Mouse (Mus musculus): ENCODE data around the gene Nol6.

Nol6 gene

DNA sequence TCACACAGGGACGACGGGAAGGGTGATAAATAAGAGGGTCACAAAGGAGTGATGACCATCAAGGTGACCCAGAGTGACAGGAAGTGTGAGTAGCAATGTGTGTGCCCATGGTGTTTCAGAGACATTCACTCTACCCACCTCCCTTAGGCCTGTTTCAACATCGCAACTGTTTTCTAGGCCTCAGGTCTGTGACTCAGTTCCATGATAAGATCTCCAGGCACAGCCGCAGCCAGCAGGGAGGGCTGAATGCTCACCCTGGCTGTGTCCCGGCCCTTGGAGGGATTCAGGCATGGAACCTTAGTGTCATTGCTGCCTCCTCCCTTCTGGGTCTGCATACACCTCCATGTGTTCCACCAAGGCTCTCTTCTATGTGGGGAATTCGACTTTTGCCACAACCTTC lies 45.5 kb downstream of the Nol6 start:
- no peak for DNase-seq

- DNase-seq: no peak
Measured at GRCm38 (mm10) chr4:41074461-41074860, 49.8 kb downstream of the Nol6 start.

- no peak for DNase-seq
Measured at GRCm38 (mm10) chr4:41073008-41073817, 51.0 kb downstream of the Nol6 start.

DNA sequence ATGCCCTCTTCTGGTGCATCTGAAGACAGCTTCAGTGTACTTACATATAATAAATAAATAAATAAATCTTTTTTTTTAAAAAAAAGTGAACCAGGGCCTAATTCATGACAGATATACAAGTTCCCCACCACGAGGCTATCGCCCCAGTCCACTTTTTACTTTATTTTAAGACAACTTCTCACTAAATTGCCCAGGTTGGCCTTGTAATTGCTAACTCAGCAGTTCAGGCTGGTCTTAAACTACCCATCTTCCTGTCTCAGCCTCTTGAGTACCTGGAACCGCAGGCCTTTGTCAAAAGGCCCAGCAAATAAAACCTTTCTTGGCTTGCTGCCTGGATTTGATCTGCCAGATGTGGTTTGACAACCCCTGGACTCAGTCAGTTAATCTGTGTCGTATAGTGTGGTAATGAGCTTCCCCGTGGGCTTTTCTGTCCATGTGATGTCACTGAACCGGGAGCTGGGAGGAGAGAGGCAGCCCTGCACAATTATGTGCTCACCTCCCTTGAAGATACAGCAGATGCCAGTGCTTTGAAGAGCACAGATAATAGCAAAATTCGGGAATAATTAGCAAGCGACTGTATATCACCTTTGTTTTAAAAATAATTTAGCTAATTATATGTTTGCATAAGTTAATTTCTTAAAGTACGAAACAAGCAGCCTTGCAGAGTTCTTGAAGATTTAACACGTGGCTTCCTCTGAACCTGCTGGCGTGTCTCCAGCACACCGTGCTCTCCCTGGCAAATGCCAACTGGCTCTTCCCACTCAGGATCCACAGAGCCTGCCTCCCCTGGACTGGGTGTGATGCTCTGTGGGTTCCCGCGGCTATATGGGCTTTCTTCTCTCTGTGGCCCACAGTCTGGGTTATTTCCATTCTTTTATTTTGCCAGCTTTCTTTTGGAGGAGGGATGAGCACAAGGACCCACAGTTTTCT lies 52.5 kb downstream of the Nol6 start:
- no peak for DNase-seq

DNA sequence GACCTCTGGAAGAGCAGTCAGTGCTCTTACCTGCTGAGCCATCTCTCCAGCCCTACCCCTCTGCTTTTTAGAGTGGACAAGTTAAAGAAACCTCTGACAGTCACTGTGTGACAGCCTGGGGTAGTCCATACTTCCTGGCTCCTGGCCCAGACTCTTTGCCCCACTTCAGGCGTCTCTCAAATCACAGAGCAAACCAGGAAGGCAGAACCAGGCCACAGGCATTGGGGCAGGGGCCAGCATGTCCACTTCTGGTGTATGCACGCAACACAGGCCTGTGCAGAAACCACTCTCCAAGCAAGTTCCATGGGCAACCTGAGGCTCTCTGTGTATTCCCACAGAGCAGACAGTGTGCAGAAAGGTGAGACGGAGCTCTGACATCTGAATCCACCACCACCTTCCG lies 59.1 kb downstream of the Nol6 start:
- no peak for DNase-seq

Data from kidney, postnatal 14 days (tissue).